Mouse (Mus musculus): ENCODE results near the gene Slit1. TPM values are rescaled to one million over a fixed set of nuclear protein-coding genes. Genes with fewer than 3 reads are reported as not detected.

Slit1 gene
- polyA plus RNA-seq, 1 experiment from 2014 or later: 35.8 TPM

DNA sequence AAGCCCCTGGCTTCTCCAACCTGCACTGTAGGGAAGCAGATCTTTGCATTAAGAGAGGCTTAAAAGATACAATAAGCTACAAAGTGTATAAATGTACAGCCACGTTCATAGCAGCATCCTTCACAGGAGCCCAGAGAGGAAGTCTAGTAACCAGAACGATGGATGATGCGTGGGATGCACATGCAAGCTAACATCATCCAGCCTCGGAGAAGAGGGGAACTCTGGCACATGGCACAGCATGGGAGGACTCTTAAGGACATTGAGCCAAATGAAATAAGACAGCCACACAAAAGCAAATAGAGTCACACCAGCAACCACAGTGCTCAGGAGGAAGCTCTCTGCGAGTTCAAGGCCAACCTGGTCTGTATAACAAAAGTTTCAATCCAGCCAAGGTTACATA is 15.8 kb upstream of the Slit1 start:
- Histone ChIP-seq H3K9me3 (no peaks in the 10 kb centered on the region), H3K4me3 (no peak overlapping the region), H3K4me1 (replicated peaks) (peaks cover 10% of the 10 kb centered on the region; the same call in 1 of the 2 replicates), H3K27ac (replicated peaks) (no peak overlapping the region), H3K36me3 (no peaks in the 10 kb centered on the region), H3K4me2 (no peak overlapping the region), H3K9ac (no peak overlapping the region), H3K27me3 (no peaks in the 10 kb centered on the region)
- no peak for ATAC-seq (ENCODE audit: low read depth)
- 86% methylated on average over 5 of the region's 5 CpGs for WGBS

DNA sequence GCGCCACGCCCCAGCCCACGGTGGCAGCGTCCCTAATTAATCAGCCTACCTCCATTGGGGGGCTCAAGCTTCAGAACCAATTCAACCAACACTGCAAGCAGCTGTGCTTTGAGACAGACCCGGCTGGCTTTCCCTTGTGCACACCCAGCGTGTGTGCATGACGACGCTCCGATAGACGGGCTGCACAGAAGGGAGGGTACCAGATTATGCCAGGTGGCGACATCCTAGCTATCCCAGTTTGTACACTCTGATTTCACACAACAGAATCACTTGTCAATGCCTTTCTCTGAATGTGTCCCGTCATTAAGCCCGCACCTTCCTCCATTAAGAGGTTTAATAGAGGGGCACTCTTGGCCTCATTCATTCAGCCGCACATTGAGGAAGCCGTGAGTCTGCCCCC is 11.3 kb upstream of the Slit1 start:
- Histone ChIP-seq H3K4me1 (replicated peaks) (peaks cover 29% of the 10 kb centered on the region), H3K9me3 (no peaks in the 10 kb centered on the region), H3K4me2 (no peak overlapping the region), H3K36me3 (no peaks in the 10 kb centered on the region), H3K4me3 (no peak overlapping the region), H3K9ac (no peak overlapping the region), H3K27me3 (no peaks in the 10 kb centered on the region), H3K27ac (replicated peaks) (no peak overlapping the region)
- ATAC-seq (ENCODE audit: low read depth): no peak; the same call in 1 of the 2 replicates
- 42% methylated on average over 15 of the region's 15 CpGs for WGBS

DNA sequence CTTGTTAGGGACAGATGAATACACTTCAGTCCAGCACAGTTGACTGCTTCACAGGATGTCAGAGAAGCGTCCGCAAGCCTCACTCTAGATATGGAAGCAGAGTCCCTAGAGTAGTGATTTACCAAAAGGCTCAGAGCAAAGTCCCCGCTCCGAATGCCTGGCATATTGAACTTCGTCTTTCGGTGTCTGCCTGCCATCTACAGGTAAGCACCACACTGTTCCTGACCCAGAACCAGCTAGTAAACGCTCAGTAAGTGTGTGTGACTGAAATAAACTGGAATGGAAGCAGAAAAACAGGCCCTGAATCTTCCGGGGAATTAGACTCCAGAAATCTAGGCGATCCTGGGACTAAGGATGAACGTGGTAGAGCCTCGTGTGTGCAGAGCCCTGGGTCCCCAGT is 8.4 kb upstream of the Slit1 start:
- no peaks in the 10 kb centered on the region for H3K27me3 ChIP-seq
- WGBS: 65% methylated on average over 11 of the region's 11 CpGs
- no peak overlapping the region for H3K27ac ChIP-seq (replicated peaks)
- no peaks in the 10 kb centered on the region for H3K36me3 ChIP-seq
- no peak overlapping the region for H3K9ac ChIP-seq
- no peak for ATAC-seq (ENCODE audit: low read depth)
- no peak overlapping the region for H3K4me2 ChIP-seq
- H3K4me3 ChIP-seq: no peak overlapping the region
- peaks cover 37% of the 10 kb centered on the region for H3K4me1 ChIP-seq (replicated peaks)
- H3K9me3 ChIP-seq: no peaks in the 10 kb centered on the region

DNA sequence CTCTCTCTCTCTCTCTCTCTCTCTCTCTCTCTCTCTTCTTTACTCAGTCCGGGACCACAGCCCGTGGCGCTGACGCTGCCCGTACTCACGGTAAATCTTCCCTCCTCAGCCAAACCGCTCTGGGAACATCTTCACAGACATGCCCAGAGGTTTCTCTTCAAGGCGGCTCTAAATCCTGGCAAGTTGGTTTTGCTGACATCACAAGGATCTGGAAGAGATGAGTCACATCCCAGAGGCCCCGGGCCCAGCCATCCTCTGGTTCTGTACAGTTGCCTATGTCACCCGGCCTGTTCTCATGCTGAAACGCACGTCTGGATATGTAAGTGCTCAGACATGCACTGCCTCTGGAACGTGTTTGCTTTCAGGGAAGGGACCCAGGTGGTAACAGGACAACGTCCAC is 4.0 kb upstream of the Slit1 start:
- Histone ChIP-seq H3K9ac (no peak overlapping the region), H3K27me3 (no peaks in the 10 kb centered on the region), H3K4me1 (replicated peaks) (peaks cover 72% of the 10 kb centered on the region), H3K9me3 (no peaks in the 10 kb centered on the region), H3K4me3 (no peak overlapping the region), H3K4me2 (no peak overlapping the region), H3K27ac (replicated peaks) (no peak overlapping the region), H3K36me3 (no peaks in the 10 kb centered on the region)
- no peak for ATAC-seq (ENCODE audit: low read depth)
- WGBS: 83% methylated on average over 14 of the region's 14 CpGs

DNA sequence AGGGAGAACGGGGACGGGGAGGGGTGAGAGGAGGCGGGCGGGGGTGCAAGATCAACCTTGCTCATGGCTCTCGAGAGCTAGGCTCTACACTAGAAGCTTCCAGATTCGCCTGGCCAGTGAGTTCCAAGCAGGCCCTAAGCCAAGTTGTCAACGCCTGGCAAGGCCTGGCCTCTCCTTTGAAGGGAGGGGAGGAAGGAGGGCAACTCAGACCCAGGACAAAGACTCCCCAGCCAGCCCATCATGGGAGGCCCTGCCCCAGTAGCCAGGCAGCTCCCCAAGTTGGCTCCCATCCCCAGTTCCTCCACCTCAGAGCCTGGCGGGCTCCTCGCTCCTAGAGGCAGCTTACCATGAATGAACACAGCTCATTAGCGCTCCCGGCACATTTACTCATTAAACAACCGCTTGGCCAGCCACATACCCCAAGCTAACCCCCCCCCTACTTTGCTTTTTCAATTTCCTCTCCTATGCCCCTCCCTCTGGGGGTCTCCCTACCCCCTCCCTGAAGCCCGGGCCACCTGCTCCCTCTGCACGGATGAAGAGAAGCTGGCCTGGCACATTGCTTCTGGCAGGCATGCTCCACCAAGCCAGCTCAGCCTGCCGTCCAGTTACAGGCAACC is 2.6 kb upstream of the Slit1 start:
- H3K4me2 ChIP-seq: no peak overlapping the region
- peaks cover 74% of the 10 kb centered on the region for H3K4me1 ChIP-seq (replicated peaks)
- no peaks in the 10 kb centered on the region for H3K9me3 ChIP-seq
- H3K27me3 ChIP-seq: peaks cover 4% of the 10 kb centered on the region; the same call in 1 of the 2 replicates
- H3K9ac ChIP-seq: no peak overlapping the region
- H3K27ac ChIP-seq (replicated peaks): peak overlapping the region; percentile 84
- WGBS: 23% methylated on average over 15 of the region's 15 CpGs
- no peak overlapping the region for H3K4me3 ChIP-seq
- ATAC-seq (ENCODE audit: low read depth): peak; percentile 82
- no peaks in the 10 kb centered on the region for H3K36me3 ChIP-seq

DNA sequence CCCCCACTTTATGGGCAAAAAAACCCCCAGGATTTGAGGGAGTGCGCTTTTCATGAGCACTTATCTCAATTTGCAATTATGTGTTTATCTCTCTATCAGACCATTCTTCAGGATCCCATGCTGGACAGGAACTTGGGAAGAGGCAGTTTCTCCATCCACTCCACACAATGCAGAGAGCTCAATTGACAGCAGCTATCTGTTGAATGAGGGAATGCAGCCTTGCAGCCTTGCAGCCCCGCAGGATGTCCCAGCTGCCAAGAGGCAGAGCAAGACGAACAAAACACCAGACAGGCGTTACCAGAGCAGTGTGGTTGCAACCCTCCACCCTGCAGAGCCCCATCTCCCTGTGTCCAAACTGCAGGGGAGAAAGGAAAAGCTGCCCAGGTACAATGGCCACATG is 4.6 kb downstream of the Slit1 start:
- H3K4me2 ChIP-seq: peak overlapping the region; percentile 62
- peaks cover 18% of the 10 kb centered on the region for H3K27me3 ChIP-seq
- H3K9me3 ChIP-seq: no peaks in the 10 kb centered on the region
- no peaks in the 10 kb centered on the region for H3K36me3 ChIP-seq
- peak overlapping the region; percentile 80 for H3K4me3 ChIP-seq
- peak overlapping the region; percentile 89 for H3K9ac ChIP-seq
- 18% methylated on average over 4 of the region's 4 CpGs for WGBS
- peaks cover 95% of the 10 kb centered on the region for H3K4me1 ChIP-seq (replicated peaks)
- H3K27ac ChIP-seq (replicated peaks): peak overlapping the region; percentile 85
- ATAC-seq (ENCODE audit: low read depth): no peak

DNA sequence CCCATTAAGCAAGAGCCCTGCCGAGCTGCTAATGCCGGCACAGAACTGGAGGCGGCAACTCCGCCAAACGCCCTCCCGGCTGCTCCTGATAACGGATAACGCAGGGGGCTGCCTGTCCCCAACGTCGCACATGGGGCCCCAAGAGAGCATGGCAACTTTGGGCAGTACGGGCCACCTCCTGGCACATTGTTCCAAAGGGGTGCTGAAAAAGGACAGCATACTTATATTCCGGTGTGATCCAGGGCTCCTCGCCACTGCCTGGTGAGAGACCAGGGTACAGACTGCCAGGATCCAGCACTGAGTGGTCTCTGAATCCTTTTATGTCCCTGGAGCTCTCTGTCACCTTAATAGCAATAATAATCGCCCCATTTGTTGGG is 5.0 kb downstream of the Slit1 start:
- Histone ChIP-seq H3K4me1 (replicated peaks) (peaks cover 95% of the 10 kb centered on the region), H3K27ac (replicated peaks) (peak overlapping the region; percentile 85)

DNA sequence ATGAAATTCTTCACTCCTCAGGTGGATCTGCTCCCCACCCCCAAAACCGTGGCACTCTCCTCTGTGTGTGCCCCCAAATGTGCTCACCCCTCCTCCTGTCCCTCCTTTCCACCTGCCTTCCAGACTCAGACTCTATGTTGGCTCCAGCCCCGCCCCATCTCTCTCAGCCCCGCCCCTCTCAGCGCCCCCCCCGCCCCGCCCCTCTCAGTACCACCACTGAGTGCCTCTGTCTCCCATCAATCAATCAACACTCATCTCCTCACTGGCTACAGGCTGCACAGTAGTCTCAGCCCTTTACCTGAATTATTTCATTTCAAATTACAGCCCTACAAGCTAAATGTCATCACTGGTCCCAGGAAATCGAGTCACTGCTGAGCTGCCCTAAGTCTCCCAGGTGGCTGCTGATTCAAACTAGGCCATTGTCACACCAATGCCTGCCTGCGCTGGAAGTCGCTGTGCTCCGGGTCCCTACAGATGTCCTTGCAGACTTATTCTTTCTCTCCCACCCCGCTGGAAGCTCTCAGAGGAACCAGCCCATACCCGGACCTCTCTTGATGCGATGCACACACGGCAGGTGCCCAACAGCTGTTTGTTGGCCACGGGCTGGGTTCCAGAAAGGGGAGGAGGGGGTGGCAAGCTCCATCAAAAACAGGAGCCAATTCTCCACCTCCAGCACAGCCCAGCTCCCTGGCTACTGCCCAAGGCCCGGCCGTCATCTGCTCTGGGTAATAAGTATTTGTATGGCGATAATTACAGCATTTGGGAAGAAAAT is 5.6 kb downstream of the Slit1 start:
- no peaks in the 10 kb centered on the region for H3K36me3 ChIP-seq
- ATAC-seq (ENCODE audit: low read depth): peak; percentile 59
- H3K4me1 ChIP-seq (replicated peaks): peaks cover 92% of the 10 kb centered on the region
- 1% methylated on average over 17 of the region's 18 CpGs for WGBS
- peak overlapping the region; percentile 80 for H3K4me3 ChIP-seq
- H3K4me2 ChIP-seq: peak overlapping the region; percentile 62
- peak overlapping the region; percentile 85 for H3K27ac ChIP-seq (replicated peaks)
- H3K27me3 ChIP-seq: peaks cover 18% of the 10 kb centered on the region
- peak overlapping the region; percentile 89 for H3K9ac ChIP-seq
- H3K9me3 ChIP-seq: no peaks in the 10 kb centered on the region

More for the DNA sequence above, 5.0 kb downstream of the Slit1 start:
- H3K4me2 ChIP-seq: peak overlapping the region; percentile 62
- H3K4me3 ChIP-seq: peak overlapping the region; percentile 80
- peaks cover 18% of the 10 kb centered on the region for H3K27me3 ChIP-seq
- ATAC-seq (ENCODE audit: low read depth): peak; percentile 24
- H3K9me3 ChIP-seq: no peaks in the 10 kb centered on the region
- peak overlapping the region; percentile 89 for H3K9ac ChIP-seq
- whole genome bisulfite sequencing: 6% methylated on average over 14 of the region's 14 CpGs
- no peaks in the 10 kb centered on the region for H3K36me3 ChIP-seq

DNA sequence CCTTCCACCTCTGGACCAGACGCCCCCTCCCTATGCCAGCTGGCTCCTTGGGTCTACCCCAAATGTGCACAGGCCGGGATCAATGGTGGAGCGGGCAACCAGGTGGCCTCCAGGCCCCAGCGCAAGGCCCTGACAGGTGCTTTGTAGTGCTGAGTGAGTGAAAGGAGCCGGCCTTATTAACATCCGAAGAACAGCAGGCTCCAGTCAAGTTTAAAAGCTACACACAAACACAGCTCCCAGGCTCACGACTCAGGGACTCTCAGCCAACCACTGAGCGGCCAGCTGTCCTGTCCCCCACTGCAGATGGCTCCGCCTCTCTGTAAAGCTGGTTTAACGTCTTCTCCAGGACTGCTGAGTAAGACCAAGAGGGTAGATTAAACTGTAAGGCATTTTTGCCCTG is 8.8 kb downstream of the Slit1 start:
- ATAC-seq (ENCODE audit: low read depth): peak; percentile 42; the same call in 1 of the 2 replicates
- H3K9ac ChIP-seq: no peak overlapping the region
- peaks cover 12% of the 10 kb centered on the region for H3K36me3 ChIP-seq
- 0 out of 2 replicates have a peak overlapping the region, but pooled peaks have one; percentile 1 for H3K4me2 ChIP-seq
- H3K4me3 ChIP-seq: no peak overlapping the region
- 12% methylated on average over 10 of the region's 10 CpGs for WGBS
- H3K27me3 ChIP-seq: peaks cover 7% of the 10 kb centered on the region; the same call in 1 of the 2 replicates
- H3K9me3 ChIP-seq: 0 out of 2 replicates have a peak, but pooled peaks cover 4% of the 10 kb centered on the region
- H3K27ac ChIP-seq (replicated peaks): 0 out of 2 replicates have a peak overlapping the region, but pooled peaks have one; percentile 9
- H3K4me1 ChIP-seq (replicated peaks): peaks cover 60% of the 10 kb centered on the region

DNA sequence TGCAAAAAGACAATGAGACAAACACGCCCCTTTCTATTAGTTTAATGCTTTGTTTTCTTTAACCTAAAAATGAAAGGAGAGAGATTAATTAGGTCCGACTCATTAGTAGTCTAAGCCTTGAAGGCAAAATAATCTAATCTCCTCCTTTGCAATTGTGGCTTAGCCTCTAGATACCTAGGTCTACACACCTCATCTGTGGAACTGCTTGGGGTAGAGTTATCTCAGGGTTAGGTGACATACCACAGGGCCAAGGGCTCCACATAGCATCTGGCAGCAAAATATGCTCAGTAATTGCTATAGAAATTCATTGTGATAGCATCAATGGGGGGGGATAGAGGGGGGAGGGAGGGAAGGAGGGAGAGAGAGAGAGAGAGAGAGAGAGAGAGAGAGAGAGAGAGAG is 18.0 kb downstream of the Slit1 start:
- H3K27ac ChIP-seq (replicated peaks): peak overlapping the region; percentile 81
- 46% methylated on average over 2 of the region's 2 CpGs for WGBS

DNA sequence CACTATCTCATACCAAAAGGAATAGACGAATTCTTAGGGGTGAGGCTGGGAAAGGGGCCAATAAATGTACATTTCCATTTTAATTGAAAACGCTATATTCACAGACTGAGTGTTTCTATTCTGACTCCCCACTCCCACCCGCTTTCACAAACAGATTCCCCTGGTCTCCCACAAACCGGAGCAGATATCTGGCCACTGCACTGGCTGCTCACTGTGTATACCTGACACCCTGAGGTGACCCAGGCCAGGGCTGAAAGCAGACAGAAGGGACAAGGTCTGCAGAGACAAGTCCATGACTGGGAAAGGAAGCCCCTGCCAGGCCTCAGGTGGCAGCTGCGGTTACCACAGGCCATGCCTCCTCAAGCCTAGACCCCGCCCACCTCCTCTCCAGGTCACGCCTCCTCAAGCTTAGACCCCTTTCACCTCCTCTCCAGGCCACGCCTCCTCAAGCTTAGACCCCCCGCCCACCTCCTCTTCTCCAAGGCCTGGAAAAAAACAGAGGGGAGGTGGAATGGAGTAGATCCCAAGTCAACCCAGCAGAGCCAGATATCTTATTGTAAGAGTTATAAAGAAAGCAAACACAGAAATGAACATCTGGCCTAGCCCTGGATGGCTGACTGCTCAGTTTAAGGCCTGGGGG is 18.5 kb downstream of the Slit1 start:
- Histone ChIP-seq H3K27ac (replicated peaks) (peak overlapping the region; percentile 81), H3K9me3 (no peaks in the 10 kb centered on the region), H3K4me1 (replicated peaks) (peaks cover 25% of the 10 kb centered on the region), H3K4me3 (no peak overlapping the region), H3K27me3 (no peaks in the 10 kb centered on the region), H3K4me2 (no peak overlapping the region), H3K36me3 (peaks cover 31% of the 10 kb centered on the region), H3K9ac (no peak overlapping the region)
- peak; percentile 54; the same call in 1 of the 2 replicates for ATAC-seq (ENCODE audit: low read depth)
- WGBS: 24% methylated on average over 9 of the region's 9 CpGs

More for the DNA sequence above, 18.0 kb downstream of the Slit1 start:
- ATAC-seq (ENCODE audit: low read depth): no peak
- H3K36me3 ChIP-seq: peaks cover 32% of the 10 kb centered on the region
- H3K9ac ChIP-seq: no peak overlapping the region
- H3K27me3 ChIP-seq: no peaks in the 10 kb centered on the region
- H3K4me3 ChIP-seq: no peak overlapping the region
- no peak overlapping the region for H3K4me2 ChIP-seq
- peaks cover 25% of the 10 kb centered on the region for H3K4me1 ChIP-seq (replicated peaks)
- no peaks in the 10 kb centered on the region for H3K9me3 ChIP-seq

DNA sequence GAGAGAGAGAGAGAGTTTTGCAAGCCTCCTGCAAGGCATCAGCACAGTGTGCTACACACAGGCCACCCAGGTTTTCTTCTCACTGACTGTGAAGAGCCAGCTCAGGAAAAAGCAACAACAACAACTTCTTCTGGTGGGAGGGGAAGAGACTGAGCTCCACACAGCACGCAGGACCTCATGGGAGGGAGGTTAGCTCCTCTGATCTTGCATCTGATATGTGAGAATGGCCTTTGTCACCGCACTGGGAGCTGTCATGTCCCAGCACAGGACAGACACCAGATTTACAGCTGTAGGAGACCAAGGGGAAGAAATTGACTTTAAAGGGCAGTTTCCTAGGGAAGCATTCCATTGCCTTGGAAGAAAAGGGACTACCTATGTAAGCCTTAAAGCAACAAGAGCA is 20.1 kb downstream of the Slit1 start:
- peak overlapping the region; percentile 33 for H3K27ac ChIP-seq (replicated peaks)
- peaks cover 23% of the 10 kb centered on the region for H3K36me3 ChIP-seq
- no peaks in the 10 kb centered on the region for H3K9me3 ChIP-seq
- H3K4me2 ChIP-seq: no peak overlapping the region
- H3K27me3 ChIP-seq: 0 out of 2 replicates have a peak, but pooled peaks cover 3% of the 10 kb centered on the region
- no peak overlapping the region for H3K4me3 ChIP-seq
- 5% methylated on average over 2 of the region's 2 CpGs for WGBS
- peaks cover 37% of the 10 kb centered on the region for H3K4me1 ChIP-seq (replicated peaks)
- H3K9ac ChIP-seq: no peak overlapping the region
- ATAC-seq (ENCODE audit: low read depth): no peak
